Mouse (Mus musculus) MEL (cell line): ENCODE results near the gene Hoxa9. TPM values are rescaled to one million over a fixed set of nuclear protein-coding genes. Genes with fewer than 3 reads are reported as not detected.

ENCODE experiments used
- DNase-seq: peaks from one replicate; pipeline ENCODE4 v3.0.0; 2011; ENCODE audit warnings: low read depth, low spot score
- H3K27ac ChIP-seq: 2 replicates; pipeline ENCODE4 v1.5.1; 2012; ENCODE audit warnings: low read depth, mild to moderate bottlenecking, control low read depth, low read length, moderate library complexity; ENCODE audit not compliant: control insufficient read depth
- H3K27me3 ChIP-seq, 2 experiments: fragments of 150-350 bp in 1 of 2; sonication (generic) in 1 of 2; 2 replicates each; pipeline ENCODE4 v1.6.1; 2012; ENCODE audit warnings: low read length in 2 of 2, mild to moderate bottlenecking in 2 of 2, improper control_type of control experiment in 1 of 2, moderate library complexity in 1 of 2; ENCODE audit not compliant: insufficient read depth in 2 of 2, control insufficient read depth in 1 of 2
- H3K36me3 ChIP-seq, 2 experiments: 2 replicates each; pipeline ENCODE4 v1.6.1; 2012 to 2014; ENCODE audit warnings: low read length in 2 of 2, improper control_type of control experiment in 1 of 2, inconsistent platforms in 1 of 2, mild to moderate bottlenecking in 1 of 2; ENCODE audit not compliant: insufficient read depth in 2 of 2, control insufficient read depth in 1 of 2
- H3K4me1 ChIP-seq, 2 experiments: fragments of 150-350 bp in 1 of 2; sonication (generic) in 1 of 2; 2 replicates each; pipeline ENCODE4 v1.6.1; 2012; ENCODE audit warnings: low read length in 2 of 2, improper control_type of control experiment in 1 of 2, mild to moderate bottlenecking in 1 of 2; ENCODE audit not compliant: insufficient read depth in 2 of 2, control insufficient read depth in 1 of 2
- H3K4me3 ChIP-seq, 2 experiments: fragments of 150-350 bp in 1 of 2; sonication (generic) in 1 of 2; 2 replicates each; pipeline ENCODE4 v1.5.1; 2012; ENCODE audit warnings: low read depth in 2 of 2, low read length in 2 of 2, mild to moderate bottlenecking in 2 of 2, moderate library complexity in 2 of 2, control low read depth in 1 of 2, improper control_type of control experiment in 1 of 2; ENCODE audit not compliant: control insufficient read depth in 1 of 2, insufficient read depth in 1 of 2
- H3K79me2 ChIP-seq: 2 replicates; pipeline ENCODE4 v1.6.1; 2012; ENCODE audit warnings: mild to moderate bottlenecking, low read length, moderate library complexity; ENCODE audit not compliant: control insufficient read depth, poor library complexity, insufficient read depth
- H3K9ac ChIP-seq: 2 replicates; pipeline ENCODE4 v1.6.1; 2012; ENCODE audit warnings: low read depth, mild to moderate bottlenecking, control low read depth, low read length, moderate library complexity; ENCODE audit not compliant: control insufficient read depth, poor library complexity, severe bottlenecking
- H3K9me3 ChIP-seq: fragments of 150-350 bp; sonication (generic); replicated peaks from 2 replicates; pipeline ENCODE4 v1.6.1; 2012; ENCODE audit warnings: mild to moderate bottlenecking, low read length, improper control_type of control experiment, moderate library complexity; ENCODE audit not compliant: insufficient read depth
- E2F4 ChIP-seq: IDR thresholded peaks from 2 replicates; pipeline ENCODE4 v1.6.1; 2011; ENCODE audit warnings: low read depth, low read length, improper control_type of control experiment, borderline replicate concordance
- ETS1 ChIP-seq: IDR thresholded peaks from 2 replicates; pipeline ENCODE4 v1.6.1; 2012; ENCODE audit warnings: low read depth, mild to moderate bottlenecking, inconsistent platforms, low read length, improper control_type of control experiment, moderate library complexity
- HCFC1 ChIP-seq: IDR thresholded peaks from 2 replicates; pipeline ENCODE4 v1.6.1; 2012; ENCODE audit warnings: low read depth, mild to moderate bottlenecking, inconsistent platforms, low read length, improper control_type of control experiment, moderate library complexity
- JUND ChIP-seq: IDR thresholded peaks from 2 replicates; pipeline ENCODE4 v1.6.1; 2011; ENCODE audit warnings: low read depth, mild to moderate bottlenecking, improper control_type of control experiment, low read length
- KAT2A ChIP-seq: conservative IDR thresholded peaks from 2 replicates; pipeline ENCODE4 v1.6.1; 2012; ENCODE audit warnings: low read depth, low read length, improper control_type of control experiment, inconsistent platforms
- MAFK ChIP-seq: IDR thresholded peaks from 2 replicates; pipeline ENCODE4 v1.6.1; 2011; ENCODE audit warnings: low read depth, mild to moderate bottlenecking, low read length, improper control_type of control experiment, borderline replicate concordance
- MAX ChIP-seq: IDR thresholded peaks from 2 replicates; pipeline ENCODE4 v1.6.1; 2011; ENCODE audit warnings: low read length, improper control_type of control experiment
- MAZ ChIP-seq: IDR thresholded peaks from 2 replicates; pipeline ENCODE4 v1.6.1; 2012; ENCODE audit warnings: low read depth, mild to moderate bottlenecking, inconsistent platforms, low read length, improper control_type of control experiment
- MXI1 ChIP-seq: IDR thresholded peaks from 2 replicates; pipeline ENCODE4 v1.6.1; 2011; ENCODE audit warnings: mild to moderate bottlenecking, low read depth, low read length, improper control_type of control experiment
- MYB ChIP-seq: IDR thresholded peaks from 2 replicates; pipeline ENCODE4 v1.6.1; 2011; ENCODE audit warnings: mild to moderate bottlenecking, low read depth, low read length, improper control_type of control experiment
- MYC ChIP-seq: IDR thresholded peaks from 2 replicates; pipeline ENCODE4 v1.6.1; 2011; ENCODE audit warnings: low read depth, mild to moderate bottlenecking, low read length, improper control_type of control experiment, moderate library complexity
- NELFE ChIP-seq: IDR thresholded peaks from 2 replicates; pipeline ENCODE4 v1.6.1; 2011; ENCODE audit warnings: low read depth, low read length, improper control_type of control experiment
- NRF1 ChIP-seq: IDR thresholded peaks from 2 replicates; pipeline ENCODE4 v1.6.1; 2014; ENCODE audit warnings: low read depth, mild to moderate bottlenecking, inconsistent platforms, low read length, improper control_type of control experiment, moderate library complexity; ENCODE audit not compliant: poor library complexity, insufficient read depth, severe bottlenecking
- POLR2A ChIP-seq, 2 experiments: IDR thresholded peaks; 2 replicates each; pipeline ENCODE4 v1.6.1; 2011 to 2012; ENCODE audit warnings: low read length in 2 of 2, mild to moderate bottlenecking in 2 of 2, control low read depth in 1 of 2, improper control_type of control experiment in 1 of 2, low read depth in 1 of 2, moderate library complexity in 1 of 2; ENCODE audit not compliant: control insufficient read depth in 1 of 2, insufficient read depth in 1 of 2, poor library complexity in 1 of 2
- POLR2AphosphoS2 ChIP-seq: IDR thresholded peaks from 2 replicates; pipeline ENCODE4 v1.6.1; 2011; ENCODE audit warnings: low read length, improper control_type of control experiment
- POLR2AphosphoS5 ChIP-seq: IDR thresholded peaks from 2 replicates; pipeline ENCODE4 v1.6.1; 2012; ENCODE audit warnings: low read depth, borderline replicate concordance, mild to moderate bottlenecking, inconsistent platforms, low read length, moderate library complexity, mixed read lengths
- RCOR1 ChIP-seq: IDR thresholded peaks from 2 replicates; pipeline ENCODE4 v1.6.1; 2012; ENCODE audit warnings: low read depth, mild to moderate bottlenecking, inconsistent platforms, low read length, improper control_type of control experiment
- SIN3A ChIP-seq: IDR thresholded peaks from 2 replicates; pipeline ENCODE4 v1.6.1; 2012; ENCODE audit warnings: low read length, improper control_type of control experiment, inconsistent platforms
- SMC3 ChIP-seq: IDR thresholded peaks from 2 replicates; pipeline ENCODE4 v1.6.1; 2011; ENCODE audit warnings: low read depth, low read length, improper control_type of control experiment
- TBP ChIP-seq: IDR thresholded peaks from 2 replicates; pipeline ENCODE4 v1.8.0; 2011; ENCODE audit warnings: low read depth, low read length, improper control_type of control experiment
- TCF12 ChIP-seq: IDR thresholded peaks from 2 replicates; pipeline ENCODE4 v1.6.1; 2014; ENCODE audit warnings: low read depth, mild to moderate bottlenecking, inconsistent platforms, low read length, improper control_type of control experiment, moderate library complexity
- UBTF ChIP-seq: IDR thresholded peaks from 2 replicates; pipeline ENCODE4 v1.6.1; 2012; ENCODE audit warnings: low read depth, mild to moderate bottlenecking, inconsistent platforms, low read length, improper control_type of control experiment, moderate library complexity, borderline replicate concordance; ENCODE audit not compliant: insufficient read depth
- USF2 ChIP-seq, 2 experiments: IDR thresholded peaks; 2 replicates each; pipeline ENCODE4 v1.6.1; 2011 to 2012; ENCODE audit warnings: improper control_type of control experiment in 2 of 2, low read length in 2 of 2, borderline replicate concordance in 1 of 2, inconsistent platforms in 1 of 2, low read depth in 1 of 2, mild to moderate bottlenecking in 1 of 2; ENCODE audit not compliant: insufficient read depth in 1 of 2
- ZC3H11A ChIP-seq: IDR thresholded peaks from 2 replicates; pipeline ENCODE4 v1.6.1; 2012; ENCODE audit warnings: low read depth, mild to moderate bottlenecking, inconsistent platforms, low read length, improper control_type of control experiment
- ZNF384 ChIP-seq: IDR thresholded peaks from 2 replicates; pipeline ENCODE4 v1.6.1; 2012; ENCODE audit warnings: low read depth, mild to moderate bottlenecking, inconsistent platforms, low read length, improper control_type of control experiment
- polyA plus RNA-seq, 2 experiments: library from polyadenylated mRNA; stranded (reverse) in 1 of 2; unstranded in 1 of 2; fragments of >175 nt in 1 of 2; fragments of >200 nt in 1 of 2; gene quantifications; 2 replicates each; pipeline versions ENCODE4 v1.2.1 to v1.2.4; 2012; ENCODE audit warnings: low replicate concordance in 2 of 2, low read depth in 1 of 2; ENCODE audit not compliant: insufficient read length in 2 of 2, insufficient read depth in 1 of 2, missing spikeins in 1 of 2
- total RNA-seq: library from RNA; depleted of rRNA; stranded (reverse); fragments of 300-350 nt; gene quantifications from 2 replicates; pipeline ENCODE4 v1.2.3, GENCODE M21; 2012

Gene Hoxa9
- total and polyA plus RNA-seq, 3 experiments: not detected

DNA sequence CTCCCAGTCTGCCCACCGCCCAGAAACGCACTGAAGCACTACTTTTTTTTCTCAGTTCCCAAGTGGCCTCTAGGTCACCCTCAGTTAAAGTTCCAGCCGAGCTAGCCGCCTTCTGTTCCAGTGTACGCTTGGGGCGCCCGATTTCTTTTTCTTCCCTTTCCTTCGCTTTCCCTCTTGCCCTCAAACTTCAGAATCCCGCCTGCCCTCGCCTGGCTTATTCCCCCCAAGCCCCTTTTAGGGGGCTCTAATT lies 27.8 kb downstream of the Hoxa9 start:
- H3K27ac ChIP-seq: no peak overlapping the region
- H3K4me1 ChIP-seq: no peaks in the 10 kb centered on the region
- H3K79me2 ChIP-seq: no peaks in the 10 kb centered on the region; the same call in 1 of the 2 replicates
- no peaks in the 10 kb centered on the region for H3K27me3 ChIP-seq
- no peak overlapping the region for H3K9ac ChIP-seq
- TF ChIP-seq KAT2A: no peak
- DNase-seq: no peak
- no peaks in the 10 kb centered on the region for H3K9me3 ChIP-seq
- H3K4me3 ChIP-seq: no peak overlapping the region
- H3K36me3 ChIP-seq: no peaks in the 10 kb centered on the region

GRCm38 (mm10) chr6:52202362-52203120 lies 28.3 kb downstream of the Hoxa9 start:
- no peaks in the 10 kb centered on the region for H3K27me3 ChIP-seq
- DNase-seq: no peak
- no peaks in the 10 kb centered on the region for H3K4me1 ChIP-seq
- no peak overlapping the region for H3K9ac ChIP-seq
- no peaks in the 10 kb centered on the region for H3K36me3 ChIP-seq
- no peak overlapping the region for H3K4me3 ChIP-seq
- no peaks in the 10 kb centered on the region for H3K9me3 ChIP-seq
- TF ChIP-seq HCFC1 (no peak), POLR2A (IDR thresholded peaks at IDR 0.05; ENCODE audit: control insufficient read depth in 1 of 2, insufficient read depth in 1 of 2, low read depth in 1 of 2, low read length in 2 of 2, poor library complexity in 1 of 2) (no peak), ETS1 (no peak), E2F4 (no peak), NELFE (no peak), ZNF384 (no peak), MAFK (no peak), NRF1 (no peak), KAT2A (no peak), RCOR1 (no peak), USF2 (IDR thresholded peaks at IDR 0.05; ENCODE audit: borderline replicate concordance in 1 of 2, insufficient read depth in 1 of 2, low read depth in 1 of 2, low read length in 2 of 2) (no peak)
- H3K27ac ChIP-seq: no peak overlapping the region
- H3K79me2 ChIP-seq: no peaks in the 10 kb centered on the region; the same call in 1 of the 2 replicates

DNA sequence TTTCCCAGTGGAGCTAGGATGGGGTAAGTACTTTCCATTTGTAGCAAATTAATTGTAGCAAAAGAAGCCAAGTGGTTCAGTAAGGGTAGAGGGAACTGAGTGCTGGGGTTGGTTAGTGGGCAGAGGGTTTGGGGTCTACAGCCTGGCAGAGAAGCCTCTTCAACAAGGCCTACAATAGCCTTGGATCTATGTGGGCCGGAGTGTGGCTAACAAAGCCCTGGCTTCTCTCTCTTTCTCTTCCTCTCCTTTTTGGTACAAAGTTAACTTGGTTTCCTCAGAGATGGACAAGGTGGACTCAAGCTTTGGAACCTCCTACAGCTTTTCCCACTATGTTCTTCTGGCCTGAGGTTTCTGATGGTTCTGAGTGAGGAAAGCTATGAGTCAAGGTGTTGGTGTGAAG lies 29.6 kb downstream of the Hoxa9 start:
- H3K27me3 ChIP-seq: no peaks in the 10 kb centered on the region
- H3K27ac ChIP-seq: no peak overlapping the region
- H3K9ac ChIP-seq: no peak overlapping the region
- no peak for DNase-seq
- no peaks in the 10 kb centered on the region for H3K36me3 ChIP-seq
- H3K4me1 ChIP-seq: no peaks in the 10 kb centered on the region
- TF ChIP-seq MAZ (no peak), MYC (no peak), KAT2A (no peak), SMC3 (no peak), USF2 (IDR thresholded peaks at IDR 0.05; ENCODE audit: borderline replicate concordance in 1 of 2, insufficient read depth in 1 of 2, low read depth in 1 of 2, low read length in 2 of 2) (no peak), TCF12 (no peak), POLR2AphosphoS5 (no peak), POLR2AphosphoS2 (no peak), SIN3A (no peak), POLR2A (IDR thresholded peaks at IDR 0.05; ENCODE audit: control insufficient read depth in 1 of 2, insufficient read depth in 1 of 2, low read depth in 1 of 2, low read length in 2 of 2, poor library complexity in 1 of 2) (no peak), NRF1 (no peak), MYB (no peak), ZC3H11A (no peak), TBP (no peak), JUND (no peak), ZNF384 (no peak), UBTF (no peak), RCOR1 (no peak), MAX (no peak), MXI1 (no peak)
- TF ChIP-seq, all 39 proteins: peak for 0
- Histone ChIP-seq H3K9me3 (no peaks in the 10 kb centered on the region), H3K79me2 (no peaks in the 10 kb centered on the region; the same call in 1 of the 2 replicates), H3K4me3 (no peak overlapping the region)
